Mouse (Mus musculus) midbrain, embryonic 13.5 days (tissue): ENCODE measurements at regions not wholly inside any gene's neighbourhood (a gene's known extent, or its start where the extent isn't known, plus 50 kb on each side); places are given as distances from the start of the nearest gene placed in this dataset.

ENCODE experiments used
- ATAC-seq: fragments of 200-750 bp; cut with Nextera tagmentation; 2 replicates; pipeline ENCODE4 v1.8.0; 2017; ENCODE audit warnings: mild to moderate bottlenecking, moderate TSS enrichment, moderate library complexity
- H3K27ac ChIP-seq: fragments of 300-500 bp; sonication (generic); 2 replicates; pipeline ENCODE4 v1.5.1; 2015; ENCODE audit warnings: inconsistent platforms, mild to moderate bottlenecking, moderate library complexity
- H3K27me3 ChIP-seq: fragments of 300-500 bp; sonication (generic); 2 replicates; pipeline ENCODE4 v1.6.1; 2015; ENCODE audit warnings: mild to moderate bottlenecking, inconsistent platforms
- H3K36me3 ChIP-seq: fragments of 300-500 bp; sonication (generic); 2 replicates; pipeline ENCODE4 v1.6.1; 2015; ENCODE audit warnings: mild to moderate bottlenecking, inconsistent platforms
- H3K4me1 ChIP-seq: fragments of 300-500 bp; sonication (generic); replicated peaks from 2 replicates; pipeline ENCODE4 v1.6.1; 2015; ENCODE audit warnings: inconsistent platforms
- H3K4me2 ChIP-seq: fragments of 300-500 bp; sonication (generic); replicated peaks from 2 replicates; pipeline ENCODE4 v1.6.1; 2015; ENCODE audit warnings: moderate library complexity, mild to moderate bottlenecking, inconsistent platforms
- H3K4me3 ChIP-seq: fragments of 300-500 bp; sonication (generic); replicated peaks from 2 replicates; pipeline ENCODE4 v1.5.1; 2015; ENCODE audit warnings: mild to moderate bottlenecking, inconsistent platforms
- H3K9ac ChIP-seq: fragments of 300-500 bp; sonication (generic); replicated peaks from 2 replicates; pipeline ENCODE4 v1.6.1; 2015; ENCODE audit warnings: mild to moderate bottlenecking, inconsistent platforms
- H3K9me3 ChIP-seq: fragments of 300-500 bp; sonication (generic); 2 replicates; pipeline ENCODE4 v1.6.1; 2016; ENCODE audit warnings: mild to moderate bottlenecking, inconsistent platforms
- WGBS: fragments of 180-500 bp; shearing (Covaris S2); methylation state at CpG from one replicate; pipeline ENCODE4 v1.1.7; 2015; 5-methylcytosine and 5-hydroxymethylcytosine counted together

- Histone ChIP-seq H3K4me1 (no peaks in the 10 kb centered on the region), H3K9ac (no peak overlapping the region), H3K27me3 (peaks cover 7% of the 10 kb centered on the region; the same call in 1 of the 2 replicates), H3K36me3 (no peaks in the 10 kb centered on the region), H3K9me3 (peaks cover 4% of the 10 kb centered on the region; the same call in 1 of the 2 replicates), H3K27ac (no peak overlapping the region), H3K4me3 (no peak overlapping the region), H3K4me2 (no peak overlapping the region)
- WGBS = 97% methylated on average over 2 of the region's 2 CpGs
- no peak for ATAC-seq
Measured at GRCm38 (mm10) chr8:92005091-92005490, 203.2 kb upstream of the Irx3 start.

GRCm38 (mm10) chr8:92004532-92004931 lies 202.7 kb upstream of the Irx3 start:
- H3K4me1 ChIP-seq = no peaks in the 10 kb centered on the region
- no peak overlapping the region for H3K4me2 ChIP-seq
- H3K9ac ChIP-seq = no peak overlapping the region
- peaks cover 4% of the 10 kb centered on the region; the same call in 1 of the 2 replicates for H3K9me3 ChIP-seq
- H3K27me3 ChIP-seq = peaks cover 7% of the 10 kb centered on the region; the same call in 1 of the 2 replicates
- no peaks in the 10 kb centered on the region for H3K36me3 ChIP-seq
- no peak overlapping the region for H3K27ac ChIP-seq
- no peak for ATAC-seq
- H3K4me3 ChIP-seq = no peak overlapping the region
- 67% methylated on average over 10 of the region's 10 CpGs for WGBS

GRCm38 (mm10) chr8:92000368-92000767 lies 198.5 kb upstream of the Irx3 start:
- WGBS = 96% methylated on average over 1 of the region's 1 CpGs
- Histone ChIP-seq H3K9me3 (peaks cover 9% of the 10 kb centered on the region), H3K9ac (no peak overlapping the region), H3K27ac (no peak overlapping the region), H3K4me1 (peaks cover 30% of the 10 kb centered on the region), H3K36me3 (no peaks in the 10 kb centered on the region), H3K4me3 (no peak overlapping the region), H3K27me3 (0 out of 2 replicates have a peak, but pooled peaks cover 3% of the 10 kb centered on the region), H3K4me2 (no peak overlapping the region)
- ATAC-seq = no peak

GRCm38 (mm10) chr8:91999661-92000060 lies 197.8 kb upstream of the Irx3 start:
- H3K9ac ChIP-seq = no peak overlapping the region
- 90% methylated on average over 5 of the region's 5 CpGs for WGBS
- peaks cover 9% of the 10 kb centered on the region for H3K9me3 ChIP-seq
- no peak for ATAC-seq
- H3K36me3 ChIP-seq = no peaks in the 10 kb centered on the region
- H3K27ac ChIP-seq = no peak overlapping the region
- 0 out of 2 replicates have a peak, but pooled peaks cover 3% of the 10 kb centered on the region for H3K27me3 ChIP-seq
- H3K4me1 ChIP-seq = peaks cover 35% of the 10 kb centered on the region
- no peak overlapping the region for H3K4me3 ChIP-seq
- H3K4me2 ChIP-seq = no peak overlapping the region

GRCm38 (mm10) chr8:91999189-91999588 lies 197.3 kb upstream of the Irx3 start:
- H3K27ac ChIP-seq = no peak overlapping the region
- H3K4me2 ChIP-seq = no peak overlapping the region
- H3K9ac ChIP-seq = no peak overlapping the region
- H3K9me3 ChIP-seq = peaks cover 9% of the 10 kb centered on the region
- H3K4me3 ChIP-seq = no peak overlapping the region
- H3K36me3 ChIP-seq = no peaks in the 10 kb centered on the region
- no peak for ATAC-seq
- 0 out of 2 replicates have a peak, but pooled peaks cover 3% of the 10 kb centered on the region for H3K27me3 ChIP-seq
- peaks cover 36% of the 10 kb centered on the region for H3K4me1 ChIP-seq
- WGBS = 95% methylated on average over 2 of the region's 2 CpGs

- Histone ChIP-seq H3K9ac (no peak overlapping the region), H3K4me1 (peaks cover 48% of the 10 kb centered on the region), H3K9me3 (peaks cover 5% of the 10 kb centered on the region; the same call in 1 of the 2 replicates), H3K4me3 (no peak overlapping the region), H3K27me3 (0 out of 2 replicates have a peak, but pooled peaks cover 3% of the 10 kb centered on the region), H3K4me2 (peak overlapping the region; percentile 11; the same call in 1 of the 2 replicates), H3K27ac (peak overlapping the region; percentile 86), H3K36me3 (no peaks in the 10 kb centered on the region)
- ATAC-seq = no peak
Measured at GRCm38 (mm10) chr8:91997892-91998189, 196.0 kb upstream of the Irx3 start.

- H3K4me1 ChIP-seq = peaks cover 54% of the 10 kb centered on the region
- WGBS = 9% methylated on average over 26 of the region's 26 CpGs
- no peak overlapping the region for H3K4me3 ChIP-seq
Measured at GRCm38 (mm10) chr8:91997023-91997891, 195.4 kb upstream of the Irx3 start.

GRCm38 (mm10) chr8:91996305-91997022 lies 194.6 kb upstream of the Irx3 start:
- H3K9ac ChIP-seq = 0 out of 2 replicates have a peak overlapping the region, but pooled peaks have one; percentile 25
- peak; percentile 18 for ATAC-seq

More at GRCm38 (mm10) chr8:91997023-91997891, 195.4 kb upstream of the Irx3 start:
- peaks cover 5% of the 10 kb centered on the region; the same call in 1 of the 2 replicates for H3K9me3 ChIP-seq
- peak; percentile 68 for ATAC-seq
- H3K4me2 ChIP-seq = peak overlapping the region; percentile 11
- 0 out of 2 replicates have a peak overlapping the region, but pooled peaks have one; percentile 15 for H3K9ac ChIP-seq
- no peaks in the 10 kb centered on the region for H3K36me3 ChIP-seq
- 0 out of 2 replicates have a peak, but pooled peaks cover 3% of the 10 kb centered on the region for H3K27me3 ChIP-seq
- H3K27ac ChIP-seq = peak overlapping the region; percentile 86

GRCm38 (mm10) chr8:91995407-91996144 lies 193.7 kb upstream of the Irx3 start:
- Histone ChIP-seq H3K4me2 (no peak overlapping the region), H3K27ac (peak overlapping the region; percentile 86), H3K9me3 (peaks cover 5% of the 10 kb centered on the region; the same call in 1 of the 2 replicates), H3K4me3 (no peak overlapping the region), H3K36me3 (no peaks in the 10 kb centered on the region), H3K9ac (no peak overlapping the region), H3K4me1 (peaks cover 71% of the 10 kb centered on the region), H3K27me3 (no peaks in the 10 kb centered on the region)
- WGBS = 12% methylated on average over 9 of the region's 9 CpGs
- ATAC-seq = no peak

More at GRCm38 (mm10) chr8:91996305-91997022, 194.6 kb upstream of the Irx3 start:
- H3K36me3 ChIP-seq = no peaks in the 10 kb centered on the region
- H3K4me3 ChIP-seq = no peak overlapping the region
- H3K27me3 ChIP-seq = 0 out of 2 replicates have a peak, but pooled peaks cover 3% of the 10 kb centered on the region
- peak overlapping the region; percentile 11; the same call in 1 of the 2 replicates for H3K4me2 ChIP-seq
- peaks cover 62% of the 10 kb centered on the region for H3K4me1 ChIP-seq
- H3K9me3 ChIP-seq = peaks cover 5% of the 10 kb centered on the region; the same call in 1 of the 2 replicates
- peak overlapping the region; percentile 86 for H3K27ac ChIP-seq
- 6% methylated on average over 10 of the region's 10 CpGs for WGBS

- no peaks in the 10 kb centered on the region for H3K36me3 ChIP-seq
- H3K4me2 ChIP-seq = peak overlapping the region; percentile 44
- H3K4me1 ChIP-seq = peaks cover 68% of the 10 kb centered on the region
- peak overlapping the region; percentile 37; the same call in 1 of the 2 replicates for H3K9ac ChIP-seq
- ATAC-seq = peak; percentile 73
- H3K4me3 ChIP-seq = peak overlapping the region; percentile 16
- peaks cover 13% of the 10 kb centered on the region for H3K27me3 ChIP-seq
- peak overlapping the region; percentile 87 for H3K27ac ChIP-seq
- WGBS = 13% methylated on average over 25 of the region's 25 CpGs
- no peaks in the 10 kb centered on the region for H3K9me3 ChIP-seq
Measured at GRCm38 (mm10) chr8:91991542-91992452, 189.9 kb upstream of the Irx3 start.
